Mouse (Mus musculus) stomach, postnatal 0 days (tissue): ENCODE data around the gene Ngly1.

Source experiments
- CTCF ChIP-seq: IDR thresholded peaks from 2 replicates; pipeline ENCODE4 v1.5.1; 2016; ENCODE audit warnings: antibody characterized with exemption, low read depth, mild to moderate bottlenecking, moderate library complexity
- EP300 ChIP-seq: optimal IDR thresholded peaks from 2 replicates; pipeline ENCODE3; 2016; ENCODE audit warnings: antibody characterized with exemption

DNA sequence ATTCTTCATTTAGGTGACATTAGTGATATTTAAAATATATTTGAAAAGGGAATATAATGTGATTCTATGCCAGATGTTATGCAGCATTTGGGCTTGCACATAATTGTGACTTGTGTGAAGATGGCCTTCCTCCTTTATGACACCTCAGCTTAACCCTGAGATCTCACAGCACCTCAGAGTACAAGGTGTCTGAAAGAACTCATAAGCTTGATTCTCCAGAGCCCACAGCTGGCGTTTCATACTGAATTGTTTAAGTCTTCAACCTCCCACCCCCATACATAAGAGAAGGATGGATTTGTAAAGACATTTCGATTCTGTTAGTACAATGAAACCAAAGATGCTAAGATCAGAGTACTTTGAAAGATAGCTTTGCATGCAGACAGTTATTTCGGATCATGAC is 1.0 kb downstream of the Ngly1 start:
- no peak for TF ChIP-seq CTCF
- no peak for TF ChIP-seq EP300
